Mouse (Mus musculus): ENCODE data around the gene 1700042G07Rik. TPM values are rescaled to one million over a fixed set of nuclear protein-coding genes. Genes with fewer than 3 reads are reported as not detected.

1700042G07Rik gene
- not detected in 2 replicates for polyA plus RNA-seq (2021; fragmentation: Nextera tagmentation)
- long read RNA-seq, experiment 1 = 0 reads
- long read RNA-seq, experiment 2 = 0 reads

DNA sequence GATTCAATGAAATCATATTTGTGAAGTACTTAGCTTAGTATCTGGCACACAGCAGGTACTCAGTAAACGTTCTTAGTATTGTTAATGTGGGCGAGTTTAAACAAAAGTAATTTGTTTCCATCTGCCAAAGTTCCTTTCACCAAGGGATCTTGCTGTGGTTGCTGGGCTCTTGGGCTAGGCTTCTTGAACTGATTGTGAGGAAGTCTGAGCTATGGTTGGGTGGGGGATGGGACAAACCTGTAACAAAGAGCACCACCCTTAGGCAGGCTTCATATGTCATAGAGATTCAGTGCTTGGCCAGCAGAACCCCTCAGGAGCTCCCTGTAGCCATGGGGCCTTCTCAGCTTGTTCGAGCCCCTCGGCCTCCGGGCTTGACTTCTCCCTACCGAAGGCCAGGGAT, at the start of gene 1700042G07Rik, which contains the start of gene Gm49337:
Gene 1700042G07Rik (plus strand): TSS at position 301 of the 400 bp plus-strand sequence.
Gene Gm49337 (plus strand): TSS at position 313 of the 400 bp plus-strand sequence.

DNA sequence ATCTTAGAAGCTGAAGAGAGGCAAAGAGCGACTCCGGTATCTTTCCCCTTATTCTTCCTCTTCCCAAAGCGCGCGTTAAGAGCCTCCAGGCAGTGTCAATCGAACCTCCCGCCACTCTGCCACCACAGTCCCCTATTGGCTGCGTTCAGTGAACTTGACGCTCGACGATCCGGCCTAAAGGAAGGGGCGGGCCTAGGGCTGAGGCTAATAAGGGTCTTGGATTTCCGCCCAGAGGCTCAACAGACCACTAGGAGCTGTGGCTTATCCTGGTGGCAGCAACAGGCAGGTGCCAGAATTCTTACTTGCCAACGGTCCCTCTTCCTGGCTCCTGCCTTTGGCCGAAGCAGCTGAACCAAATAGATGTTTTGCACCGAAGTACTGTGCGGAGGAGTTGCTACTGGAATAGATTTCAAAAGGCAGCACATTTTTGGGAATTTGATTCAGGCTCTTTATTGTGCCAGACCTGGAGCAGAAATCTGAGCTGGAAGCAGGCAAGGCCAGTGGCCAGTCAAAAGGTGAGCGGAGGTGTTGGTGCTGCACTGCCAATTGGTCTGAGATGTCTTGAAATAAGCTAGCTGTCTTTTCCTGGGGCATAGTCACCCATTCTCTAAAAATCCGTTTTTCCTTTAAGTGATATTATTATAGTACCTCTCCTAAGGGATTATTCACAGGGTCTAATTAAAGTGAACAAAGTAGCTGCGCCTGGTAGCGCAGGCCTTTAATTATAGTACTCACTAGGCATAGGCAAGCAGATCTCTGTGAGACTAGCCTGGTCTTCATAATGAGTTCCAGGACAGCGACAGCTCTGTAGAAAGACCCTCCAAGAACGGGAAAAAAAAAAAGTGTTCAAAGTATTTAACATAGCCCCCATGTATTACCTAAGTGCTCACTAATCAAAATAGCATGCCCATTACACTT, 49.3 kb upstream of the 1700042G07Rik start, which contains the start of the genes Rad54l and Pomgnt1:
Gene Rad54l (minus strand): TSS at position 89 of the 918 bp plus-strand sequence.
Gene Pomgnt1 (plus strand): TSS at position 239 of the 918 bp plus-strand sequence.

GRCm38 (mm10) chr4:116151238-116151637, 21.9 kb upstream of the 1700042G07Rik start, which contains the start of gene Lurap1:
Lurap1 (minus strand) TSS chr4:116151338.

DNA sequence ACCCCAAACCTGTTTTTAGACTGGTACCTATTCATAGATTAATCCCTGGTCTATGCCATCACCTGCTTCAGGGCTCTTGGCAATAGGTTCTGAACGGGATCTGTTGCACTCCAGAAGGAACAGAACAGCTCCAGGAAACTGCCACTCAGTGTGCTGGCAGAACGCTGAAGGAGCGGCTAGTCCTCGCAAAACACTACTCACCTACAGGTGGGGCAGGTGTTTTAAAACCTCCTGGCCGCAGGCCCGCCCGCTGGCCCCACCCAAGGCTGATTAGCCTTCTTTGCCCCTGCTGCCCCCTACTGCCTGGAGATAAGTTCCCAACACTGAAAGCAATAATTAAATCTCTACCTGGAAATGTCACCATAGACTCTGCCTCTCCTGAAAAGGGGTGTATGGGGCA, 5.8 kb upstream of the 1700042G07Rik start, which contains the start of gene Tspan1:
Gene Tspan1 (minus strand): TSS at position 198 of the 400 bp plus-strand sequence.

DNA sequence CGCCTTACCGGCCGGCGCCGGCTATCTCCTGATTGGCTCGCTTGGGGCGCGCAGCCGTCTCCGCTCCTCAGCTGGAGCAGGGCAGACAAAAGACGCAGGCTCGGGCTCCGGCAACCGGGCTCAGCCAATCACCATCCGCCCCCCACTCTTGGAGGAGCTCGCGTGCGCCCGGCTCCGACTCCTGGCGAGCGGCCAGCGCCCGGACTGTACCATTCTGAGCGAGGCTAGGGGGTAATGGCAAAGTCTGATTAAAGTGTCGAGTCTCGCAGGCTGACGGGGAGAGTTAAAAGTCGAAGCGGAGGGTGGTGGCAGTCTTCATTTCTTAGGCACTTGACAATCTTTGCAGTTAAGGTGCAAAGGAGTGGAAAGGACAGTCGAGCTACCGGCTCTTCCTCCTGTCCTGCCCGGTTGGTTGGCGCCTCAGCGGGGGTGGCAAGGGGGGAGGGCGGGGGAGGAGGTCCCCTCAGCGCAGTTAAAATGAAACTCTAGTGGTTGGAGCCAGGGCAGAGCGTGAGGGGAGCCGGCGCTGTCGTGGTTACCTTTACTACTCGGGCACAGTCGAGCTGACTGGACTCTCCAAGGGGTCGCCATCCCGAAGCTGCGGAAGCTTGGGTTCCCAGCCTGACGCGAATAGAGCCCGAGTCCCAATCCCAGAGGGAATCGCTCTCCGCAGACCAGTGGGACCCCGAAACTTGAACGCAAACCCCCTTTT, 48.1 kb downstream of the 1700042G07Rik start, which contains the start of gene Pik3r3:
Gene Pik3r3 (plus strand): TSS at position 479 of the 712 bp plus-strand sequence.

Other genes starting within 250 kb of the 1700042G07Rik start
- gene Dmbx1, start 233.4 kb upstream of the 1700042G07Rik start, polyA plus RNA-seq (2021; fragmentation: Nextera tagmentation) = not detected in 2 replicates
- gene Faah, start 155.4 kb upstream of the 1700042G07Rik start, polyA plus RNA-seq (2021; fragmentation: Nextera tagmentation) = 53.3 and 74.4 TPM in 2 replicates
- gene Nsun4, start 119.5 kb upstream of the 1700042G07Rik start, polyA plus RNA-seq (2021; fragmentation: Nextera tagmentation) = 11.0 and 12.3 TPM in 2 replicates
- 876 and 1,025 TPM in 2 replicates for gene Uqcrh, start 98.3 kb upstream of the 1700042G07Rik start, polyA plus RNA-seq (2021; fragmentation: Nextera tagmentation)
- gene Lrrc41, start 98.1 kb upstream of the 1700042G07Rik start, polyA plus RNA-seq (2021; fragmentation: Nextera tagmentation) = 20.7 and 22.8 TPM in 2 replicates
- 0.23 and 0.29 TPM in 2 replicates for gene Rad54l, start 49.7 kb upstream of the 1700042G07Rik start, polyA plus RNA-seq (2021; fragmentation: Nextera tagmentation)
- gene Pomgnt1, start 49.5 kb upstream of the 1700042G07Rik start, polyA plus RNA-seq (2021; fragmentation: Nextera tagmentation) = 20.7 and 30.3 TPM in 2 replicates
- gene Lurap1, start 22.0 kb upstream of the 1700042G07Rik start, polyA plus RNA-seq (2021; fragmentation: Nextera tagmentation) = 8.0 and 12.8 TPM in 2 replicates
- 0.16 TPM in 2 replicates for gene Tspan1, start 5.8 kb upstream of the 1700042G07Rik start, polyA plus RNA-seq (2021; fragmentation: Nextera tagmentation)
- gene Gm49337, start within 50 bp of the 1700042G07Rik start, polyA plus RNA-seq (2021; fragmentation: Nextera tagmentation) = not detected in 2 replicates
- gene Pik3r3, start 48.2 kb downstream of the 1700042G07Rik start, polyA plus RNA-seq (2021; fragmentation: Nextera tagmentation) = 9.9 and 12.7 TPM in 2 replicates